Mouse (Mus musculus): ENCODE data around the gene Fer. TPM values are rescaled to one million over a fixed set of nuclear protein-coding genes. Genes with fewer than 3 reads are reported as not detected.
A peak's percentile ranks its signal among the peaks of the same experiment; 100 is the strongest.

Fer gene
- polyA plus RNA-seq, 1 experiment: 0.56 TPM

- Histone ChIP-seq H3K27ac (ENCODE audit: insufficient read depth, low read length) (no peak overlapping the region), H3K4me3 (ENCODE audit: extremely low read depth, insufficient read depth, insufficient read length) (no peak overlapping the region), H3K4me1 (ENCODE audit: control insufficient read depth, insufficient read depth, insufficient read length) (peaks cover 5% of the 10 kb centered on the region; the same call in 1 of the 2 replicates), H3K36me3 (ENCODE audit: control insufficient read depth, insufficient read depth, low read length) (no peaks in the 10 kb centered on the region), H3K27me3 (ENCODE audit: control insufficient read depth, insufficient read depth, low read length) (no peaks in the 10 kb centered on the region)
- no peak for TF ChIP-seq POLR2A (IDR thresholded peaks at IDR 0.05; ENCODE audit: low read depth, low read length)
- TF ChIP-seq CTCF (IDR thresholded peaks at IDR 0.05; ENCODE audit: extremely low read depth, insufficient read depth, insufficient read length, insufficient replicate concordance): no peak
- DNase-seq (ENCODE audit: low read depth in 1 of 2, low spot score in 2 of 2): peak; percentile 52 to 61
- 29% methylated on average over 1 of the region's 1 CpGs for WGBS
Observed at GRCm38 (mm10) chr17:63931556-63931955, 68.7 kb downstream of the Fer start.

- H3K36me3 ChIP-seq (ENCODE audit: control insufficient read depth, insufficient read depth, low read length): no peaks in the 10 kb centered on the region
- TF ChIP-seq CTCF (IDR thresholded peaks at IDR 0.05; ENCODE audit: extremely low read depth, insufficient read depth, insufficient read length, insufficient replicate concordance) (no peak), POLR2A (IDR thresholded peaks at IDR 0.05; ENCODE audit: low read depth, low read length) (no peak)
- peaks cover 5% of the 10 kb centered on the region; the same call in 1 of the 2 replicates for H3K4me1 ChIP-seq (ENCODE audit: control insufficient read depth, insufficient read depth, insufficient read length)
- DNase-seq (ENCODE audit: low read depth in 1 of 2, low spot score in 2 of 2): no peak
- H3K4me3 ChIP-seq (ENCODE audit: extremely low read depth, insufficient read depth, insufficient read length): no peak overlapping the region
- H3K27me3 ChIP-seq (ENCODE audit: control insufficient read depth, insufficient read depth, low read length): no peaks in the 10 kb centered on the region
- H3K27ac ChIP-seq (ENCODE audit: insufficient read depth, low read length): no peak overlapping the region
- WGBS: 85% methylated on average over 2 of the region's 2 CpGs
Observed at GRCm38 (mm10) chr17:63935408-63935807, 72.5 kb downstream of the Fer start.

DNA sequence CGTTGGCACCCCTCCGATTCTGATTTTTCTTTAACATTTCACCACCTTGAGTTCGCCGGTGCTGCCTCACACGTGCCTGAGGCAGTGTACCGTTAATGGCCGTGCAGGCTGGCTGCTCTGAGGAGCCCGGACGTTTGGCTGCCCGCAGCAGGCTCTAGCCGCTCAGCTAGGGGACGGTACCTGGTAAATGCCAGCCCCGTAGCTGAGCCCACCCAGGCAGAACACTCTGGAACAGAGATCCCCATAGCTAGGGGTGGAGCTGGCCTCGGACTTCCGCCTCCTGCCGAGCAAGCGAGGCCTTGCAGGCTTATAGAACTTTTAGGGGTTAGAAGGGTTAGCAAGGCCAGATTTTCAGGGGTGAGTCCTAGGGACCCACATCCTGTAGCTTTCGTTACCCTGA lies 75.0 kb downstream of the Fer start:
- H3K36me3 ChIP-seq (ENCODE audit: control insufficient read depth, insufficient read depth, low read length): no peaks in the 10 kb centered on the region
- H3K4me3 ChIP-seq (ENCODE audit: extremely low read depth, insufficient read depth, insufficient read length): no peak overlapping the region
- no peak overlapping the region for H3K27ac ChIP-seq (ENCODE audit: insufficient read depth, low read length)
- H3K27me3 ChIP-seq (ENCODE audit: control insufficient read depth, insufficient read depth, low read length): no peaks in the 10 kb centered on the region
- 86% methylated on average over 18 of the region's 18 CpGs for WGBS
- DNase-seq (ENCODE audit: low read depth in 1 of 2, low spot score in 2 of 2): no peak
- H3K4me1 ChIP-seq (ENCODE audit: control insufficient read depth, insufficient read depth, insufficient read length): no peaks in the 10 kb centered on the region
- TF ChIP-seq POLR2A (IDR thresholded peaks at IDR 0.05; ENCODE audit: low read depth, low read length): no peak
- no peak for TF ChIP-seq CTCF (IDR thresholded peaks at IDR 0.05; ENCODE audit: extremely low read depth, insufficient read depth, insufficient read length, insufficient replicate concordance)

DNA sequence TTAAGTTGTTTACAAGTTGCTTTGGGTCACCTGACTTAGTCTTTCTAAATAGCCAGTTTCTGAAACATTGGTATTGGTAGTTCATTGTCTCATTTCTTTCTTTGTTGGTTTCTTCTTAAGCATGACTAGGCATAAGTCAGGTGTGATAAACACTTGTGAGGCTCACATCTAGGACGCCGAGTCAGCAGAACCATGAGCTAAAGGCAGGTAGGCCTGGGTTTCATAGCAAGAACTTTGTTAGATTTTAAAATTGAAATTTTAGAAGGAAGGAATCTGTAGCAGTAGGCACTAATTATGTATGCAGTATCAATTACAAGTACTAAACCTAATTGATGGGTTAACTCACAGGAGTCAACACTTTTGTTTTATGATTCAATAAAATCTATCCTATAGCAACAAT lies 83.9 kb downstream of the Fer start:
- 90% methylated on average over 2 of the region's 2 CpGs for WGBS
- DNase-seq (ENCODE audit: low read depth in 1 of 2, low spot score in 2 of 2): no peak
- no peaks in the 10 kb centered on the region for H3K27me3 ChIP-seq (ENCODE audit: control insufficient read depth, insufficient read depth, low read length)
- no peak overlapping the region for H3K4me3 ChIP-seq (ENCODE audit: extremely low read depth, insufficient read depth, insufficient read length)
- no peaks in the 10 kb centered on the region for H3K4me1 ChIP-seq (ENCODE audit: control insufficient read depth, insufficient read depth, insufficient read length)
- TF ChIP-seq CTCF (IDR thresholded peaks at IDR 0.05; ENCODE audit: extremely low read depth, insufficient read depth, insufficient read length, insufficient replicate concordance) (no peak), POLR2A (IDR thresholded peaks at IDR 0.05; ENCODE audit: low read depth, low read length) (no peak)
- no peak overlapping the region for H3K27ac ChIP-seq (ENCODE audit: insufficient read depth, low read length)
- no peaks in the 10 kb centered on the region for H3K36me3 ChIP-seq (ENCODE audit: control insufficient read depth, insufficient read depth, low read length)

DNA sequence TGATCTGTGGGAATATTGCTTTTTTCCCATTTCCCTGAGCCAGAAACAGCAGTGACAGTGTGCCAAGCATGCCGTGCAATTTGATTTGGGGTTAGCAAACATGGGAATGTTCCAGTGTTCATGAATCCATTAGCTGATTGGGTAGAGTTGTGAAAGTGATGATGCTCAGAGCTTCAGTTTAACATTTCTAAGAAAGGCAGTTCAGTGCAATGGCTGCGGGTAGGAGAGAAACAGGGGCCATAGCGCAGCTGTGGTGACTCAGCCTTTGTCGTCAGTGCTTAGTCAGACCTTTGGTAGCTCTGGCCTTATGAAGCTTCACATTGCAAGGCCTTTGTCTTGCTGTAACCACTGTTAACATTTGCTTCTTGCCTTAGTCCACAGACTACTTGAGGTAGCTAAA lies 85.9 kb downstream of the Fer start:
- Histone ChIP-seq H3K4me1 (ENCODE audit: control insufficient read depth, insufficient read depth, insufficient read length) (no peaks in the 10 kb centered on the region), H3K4me3 (ENCODE audit: extremely low read depth, insufficient read depth, insufficient read length) (no peak overlapping the region), H3K36me3 (ENCODE audit: control insufficient read depth, insufficient read depth, low read length) (no peaks in the 10 kb centered on the region), H3K27ac (ENCODE audit: insufficient read depth, low read length) (no peak overlapping the region), H3K27me3 (ENCODE audit: control insufficient read depth, insufficient read depth, low read length) (no peaks in the 10 kb centered on the region)
- WGBS: 97% methylated on average over 4 of the region's 4 CpGs
- TF ChIP-seq CTCF (IDR thresholded peaks at IDR 0.05; ENCODE audit: extremely low read depth, insufficient read depth, insufficient read length, insufficient replicate concordance) (no peak), POLR2A (IDR thresholded peaks at IDR 0.05; ENCODE audit: low read depth, low read length) (no peak)
- DNase-seq (ENCODE audit: low read depth in 1 of 2, low spot score in 2 of 2): no peak

DNA sequence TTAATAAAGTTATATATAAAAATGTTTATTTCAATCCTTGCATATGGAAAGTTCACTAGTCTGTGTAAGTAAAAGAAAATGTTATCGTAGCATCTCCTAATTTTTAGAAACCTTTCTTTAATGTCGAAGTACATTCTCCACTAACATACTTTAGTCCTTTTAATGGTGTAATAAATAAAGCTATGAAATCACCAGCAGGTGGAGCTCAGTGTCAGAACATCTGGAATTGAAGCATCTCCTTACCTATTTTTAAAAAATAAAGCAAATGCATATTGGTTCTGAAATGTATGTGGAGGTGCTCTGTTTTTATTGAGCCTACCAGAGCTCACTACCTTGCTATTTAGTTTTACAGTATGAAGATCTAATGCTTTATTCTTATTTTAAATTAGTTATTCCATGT lies 88.6 kb downstream of the Fer start:
- no peaks in the 10 kb centered on the region for H3K36me3 ChIP-seq (ENCODE audit: control insufficient read depth, insufficient read depth, low read length)
- no peak for TF ChIP-seq CTCF (IDR thresholded peaks at IDR 0.05; ENCODE audit: extremely low read depth, insufficient read depth, insufficient read length, insufficient replicate concordance)
- TF ChIP-seq POLR2A (IDR thresholded peaks at IDR 0.05; ENCODE audit: low read depth, low read length): no peak
- no peak overlapping the region for H3K4me3 ChIP-seq (ENCODE audit: extremely low read depth, insufficient read depth, insufficient read length)
- H3K27ac ChIP-seq (ENCODE audit: insufficient read depth, low read length): no peak overlapping the region
- WGBS: 82% methylated on average over 2 of the region's 2 CpGs
- H3K27me3 ChIP-seq (ENCODE audit: control insufficient read depth, insufficient read depth, low read length): no peaks in the 10 kb centered on the region
- H3K4me1 ChIP-seq (ENCODE audit: control insufficient read depth, insufficient read depth, insufficient read length): no peaks in the 10 kb centered on the region
- no peak for DNase-seq (ENCODE audit: low read depth in 1 of 2, low spot score in 2 of 2)

GRCm38 (mm10) chr17:63967091-63967490 lies 104.2 kb downstream of the Fer start:
- TF ChIP-seq CTCF (IDR thresholded peaks at IDR 0.05; ENCODE audit: extremely low read depth, insufficient read depth, insufficient read length, insufficient replicate concordance): no peak
- TF ChIP-seq POLR2A (IDR thresholded peaks at IDR 0.05; ENCODE audit: low read depth, low read length): no peak

More at GRCm38 (mm10) chr17:63967091-63967490, 104.2 kb downstream of the Fer start:
- WGBS: 95% methylated on average over 3 of the region's 3 CpGs
- Histone ChIP-seq H3K4me3 (ENCODE audit: extremely low read depth, insufficient read depth, insufficient read length) (no peak overlapping the region), H3K36me3 (ENCODE audit: control insufficient read depth, insufficient read depth, low read length) (no peaks in the 10 kb centered on the region), H3K27ac (ENCODE audit: insufficient read depth, low read length) (no peak overlapping the region), H3K4me1 (ENCODE audit: control insufficient read depth, insufficient read depth, insufficient read length) (no peaks in the 10 kb centered on the region), H3K27me3 (ENCODE audit: control insufficient read depth, insufficient read depth, low read length) (no peaks in the 10 kb centered on the region)
- DNase-seq (ENCODE audit: low read depth in 1 of 2, low spot score in 2 of 2): no peak

All from spleen, adult 2 months (tissue).